Mouse (Mus musculus) embryonic fibroblast, embryonic 13.5 days (primary cell): ENCODE data around the gene Cx3cr1.

ENCODE experiments used
- CTCF ChIP-seq: IDR thresholded peaks from 2 replicates; pipeline ENCODE4 v1.5.1; 2011; ENCODE audit warnings: mild to moderate bottlenecking, control low read depth, low read length, moderate library complexity, borderline replicate concordance; ENCODE audit not compliant: insufficient read depth
- POLR2A ChIP-seq: IDR thresholded peaks from 2 replicates; pipeline ENCODE4 v1.6.1; 2011; ENCODE audit warnings: low read depth, mild to moderate bottlenecking, control low read depth, low read length, moderate library complexity

DNA sequence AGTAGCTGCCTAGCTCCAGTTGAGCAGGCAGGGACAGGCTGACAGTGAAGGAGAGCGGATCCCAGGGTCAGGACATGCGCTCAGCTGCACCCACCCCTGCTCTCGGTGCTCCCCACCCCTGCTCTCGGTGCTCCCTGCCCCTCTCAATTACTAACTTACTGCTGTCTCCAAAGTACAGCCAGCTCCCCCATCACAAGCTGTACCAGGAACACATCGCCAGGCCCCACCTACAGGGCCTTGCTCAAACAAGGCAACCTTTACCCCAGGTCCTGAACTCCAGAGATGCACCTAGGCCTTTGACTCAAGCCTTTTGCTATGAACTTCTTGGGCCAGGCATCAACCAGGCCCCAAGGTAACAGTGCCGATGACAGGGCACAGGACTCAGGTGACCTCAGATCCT lies 136.0 kb downstream of the Cx3cr1 start:
- no peak for TF ChIP-seq POLR2A
- TF ChIP-seq CTCF = no peak
